Mouse (Mus musculus) kidney, postnatal 4 days (tissue): Measurements from ENCODE around the gene Fkbp14.

ENCODE experiments used
- DNase-seq, 2 experiments: peaks; one replicate each; pipeline ENCODE4 v3.0.0; 2021; ENCODE audit warnings: mixed read lengths in 2 of 2

The Fkbp14 gene

GRCm38 (mm10) chr6:54587683-54588082 is 9.4 kb downstream of the Fkbp14 start:
- DNase-seq = no peak

GRCm38 (mm10) chr6:54586911-54587310 is 10.2 kb downstream of the Fkbp14 start:
- DNase-seq = no peak

- DNase-seq = peak; percentile 43 to 55
Observed at GRCm38 (mm10) chr6:54586175-54586574, 10.9 kb downstream of the Fkbp14 start.

- DNase-seq = peak; percentile 50 to 65
Observed at GRCm38 (mm10) chr6:54573218-54573955, 23.7 kb downstream of the Fkbp14 start.

- DNase-seq = no peak
Observed at GRCm38 (mm10) chr6:54569776-54570175, 27.3 kb downstream of the Fkbp14 start.

- DNase-seq = no peak
Observed at GRCm38 (mm10) chr6:54566546-54566919, 30.6 kb downstream of the Fkbp14 start.

GRCm38 (mm10) chr6:54565665-54566545 is 31.2 kb downstream of the Fkbp14 start, which contains the start of gene Scrn1:
TSS of gene Scrn1 (minus strand) at chr6:54566489.
- DNase-seq = peak; percentile 76 to 82

- peak; percentile 9 to 18 for DNase-seq
Observed at GRCm38 (mm10) chr6:54565012-54565411, 32.1 kb downstream of the Fkbp14 start.

GRCm38 (mm10) chr6:54564506-54564991 is 32.6 kb downstream of the Fkbp14 start:
- DNase-seq = no peak

- DNase-seq = no peak
Observed at GRCm38 (mm10) chr6:54563561-54563960, 33.5 kb downstream of the Fkbp14 start.

- no peak for DNase-seq
Observed at GRCm38 (mm10) chr6:54562018-54562809, 34.9 kb downstream of the Fkbp14 start.

- DNase-seq = no peak
Observed at GRCm38 (mm10) chr6:54558466-54558865, 38.6 kb downstream of the Fkbp14 start.

- no peak for DNase-seq
Observed at GRCm38 (mm10) chr6:54557671-54558070, 39.4 kb downstream of the Fkbp14 start.

GRCm38 (mm10) chr6:54555816-54556215 is 41.3 kb downstream of the Fkbp14 start:
- peak in 1 of 2 experiments; percentile 27 for DNase-seq

- DNase-seq = peak; percentile 7 to 16
Observed at GRCm38 (mm10) chr6:54554341-54555110, 42.6 kb downstream of the Fkbp14 start.

- DNase-seq = no peak
Observed at GRCm38 (mm10) chr6:54553632-54554031, 43.5 kb downstream of the Fkbp14 start.

- no peak for DNase-seq
Observed at GRCm38 (mm10) chr6:54552721-54553413, 44.2 kb downstream of the Fkbp14 start.

- peak; percentile 36 to 54 for DNase-seq
Observed at GRCm38 (mm10) chr6:54550801-54551323, 46.2 kb downstream of the Fkbp14 start.

GRCm38 (mm10) chr6:54549311-54549710 is 47.8 kb downstream of the Fkbp14 start:
- DNase-seq = no peak

- DNase-seq = peak; percentile 41 to 50
Observed at GRCm38 (mm10) chr6:54548314-54549019, 48.6 kb downstream of the Fkbp14 start.
